Comparison of ENCODE assay signal across 19 mouse cellular contexts in the genomic region with DNA sequence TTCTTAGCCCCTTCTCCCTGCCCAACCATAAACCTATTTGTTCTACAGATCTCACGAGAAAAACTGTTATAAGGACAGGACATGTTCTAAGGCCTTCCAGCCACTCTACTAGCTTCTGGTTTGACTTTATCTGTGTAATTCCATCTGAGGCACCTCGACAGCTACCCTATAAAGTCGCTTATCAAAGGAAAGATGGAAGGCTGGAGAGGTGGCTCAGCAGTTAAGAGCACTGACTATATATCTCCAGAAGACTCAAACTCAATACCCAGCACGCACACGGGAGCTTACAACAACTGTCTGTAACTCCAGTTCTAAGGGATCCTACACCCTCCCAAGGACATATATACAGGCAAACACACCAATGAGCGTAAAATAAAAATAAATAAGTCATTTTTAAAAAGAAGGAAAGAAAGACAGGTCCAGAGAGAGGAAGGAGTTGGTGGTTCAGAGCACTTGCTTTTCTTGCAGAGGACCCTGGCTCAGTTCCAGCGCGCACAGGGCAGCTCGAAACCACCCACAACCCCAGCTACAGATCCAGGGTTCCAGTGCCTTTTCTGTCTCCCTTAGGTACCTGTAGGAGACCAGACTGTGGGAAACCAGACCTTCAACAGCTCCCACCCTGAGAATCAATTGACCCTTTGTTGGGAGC. TPM values are rescaled to one million over a fixed set of nuclear protein-coding genes. Genes with fewer than 3 reads are reported as not detected.
DNase-seq lines count a peak whose midpoint lies in the region; ATAC-seq and TF ChIP-seq lines count a peak whose summit lies in the region.
"Had no signal": no experiment of that assay in that cellular context is flagged by ENCODE, and none has a peak within 500 bp of the region (broad histone marks: within the 10 kb centered on the region; RNA-seq: fewer than 3 reads in every experiment).

No protein-coding gene starts in this region.

- no peak for DNase-seq in spleen, adult 2 months (ENCODE audit: low read depth in 1 of 2, low spot score in 2 of 2)
- no peak for DNase-seq in spleen, adult 12 weeks (ENCODE audit: low spot score)
- peak; percentile 51 for DNase-seq in c-Kit-positive CD71-positive TER-119-positive erythroid progenitor cells, embryonic 14.5 days (ENCODE audit: low spot score)
- peak in 1 of 3 experiments; percentile 44 for DNase-seq in liver, embryonic 14.5 days (ENCODE audit: low read depth in 3 of 3, low spot score in 3 of 3)
- no peak for DNase-seq in heart, adult 8-10 months (ENCODE audit: low spot score)
- no peak for DNase-seq in right cerebral cortex, adult 18-20 months
- no peak for DNase-seq in embryo, embryonic 10 days (ENCODE audit: low spot score)
- DNase-seq: adrenal gland, postnatal 10 days; cerebellum, adult 11-12 months; cerebellum, adult 9-10 months; cerebellum, postnatal 25 days; gastrocnemius, postnatal 14 days; heart, adult 2 months had no signal

- no peak for TF ChIP-seq POLR2A in spleen, adult 2 months (IDR thresholded peaks at IDR 0.05; ENCODE audit: low read depth, low read length)

- no peaks in the 10 kb centered on the region for H3K27me3 ChIP-seq in spleen, adult 2 months (ENCODE audit: control insufficient read depth, insufficient read depth, low read length)
- H3K27me3 ChIP-seq in liver, embryonic 14.5 days (ENCODE audit: control insufficient read depth, insufficient read depth, low read length), result no peaks in the 10 kb centered on the region
- H3K27me3 ChIP-seq: embryonic facial prominence, embryonic 13.5 days; forebrain, embryonic 12.5 days; heart, embryonic 12.5 days had no signal

- H3K9me3 ChIP-seq in liver, embryonic 14.5 days (ENCODE audit: control insufficient read depth, low read length), result no peaks in the 10 kb centered on the region
- H3K9me3 ChIP-seq: embryonic facial prominence, embryonic 13.5 days; forebrain, embryonic 12.5 days had no signal

- H3K4me2 ChIP-seq in liver, embryonic 14.5 days (ENCODE audit: low read depth), result peak overlapping the region; percentile 51
- H3K4me2 ChIP-seq: embryonic facial prominence, embryonic 13.5 days; forebrain, embryonic 12.5 days; heart, embryonic 12.5 days; hindbrain, embryonic 14.5 days had no signal

- H3K4me3 ChIP-seq in spleen, adult 2 months (ENCODE audit: extremely low read depth, insufficient read depth, insufficient read length), result no peak overlapping the region
- no peak overlapping the region for H3K4me3 ChIP-seq in liver, embryonic 14.5 days (ENCODE audit: insufficient read depth in 1 of 2, low read depth in 2 of 2, low read length in 2 of 2)
- H3K4me3 ChIP-seq: embryonic facial prominence, embryonic 13.5 days; forebrain, embryonic 12.5 days; heart, adult 2 months; heart, embryonic 12.5 days; hindbrain, embryonic 10.5 days had no signal

- no peak for TF ChIP-seq CTCF in spleen, adult 2 months (IDR thresholded peaks at IDR 0.05; ENCODE audit: extremely low read depth, insufficient read depth, insufficient read length, insufficient replicate concordance)
- no peak for TF ChIP-seq CTCF in liver, embryonic 14.5 days (IDR thresholded peaks at IDR 0.05; ENCODE audit: low read depth)

- H3K27ac ChIP-seq in spleen, adult 2 months (ENCODE audit: insufficient read depth, low read length), result peak overlapping the region; percentile 78
- H3K27ac ChIP-seq in liver, embryonic 14.5 days, result peak overlapping the region; percentile 65
- H3K27ac ChIP-seq: embryonic facial prominence, embryonic 13.5 days; forebrain, embryonic 12.5 days; heart, adult 2 months; hindbrain, embryonic 10.5 days; hindbrain, embryonic 14.5 days had no signal

- H3K36me3 ChIP-seq in spleen, adult 2 months (ENCODE audit: control insufficient read depth, insufficient read depth, low read length), result no peaks in the 10 kb centered on the region
- no peaks in the 10 kb centered on the region for H3K36me3 ChIP-seq in liver, embryonic 14.5 days (replicated peaks; ENCODE audit: control insufficient read depth, insufficient read depth, low read depth)
- H3K36me3 ChIP-seq: embryonic facial prominence, embryonic 13.5 days; forebrain, embryonic 12.5 days; heart, embryonic 12.5 days; hindbrain, embryonic 10.5 days had no signal

- peak; percentile 19; the same call in 1 of the 2 replicates for ATAC-seq in liver, embryonic 14.5 days (ENCODE audit: insufficient read depth)
- ATAC-seq: forebrain, embryonic 16.5 days had no signal

- 0 out of 2 replicates have a peak, but pooled peaks have one; percentile 43 for TF ChIP-seq EP300 in liver, embryonic 14.5 days (IDR thresholded peaks at IDR 0.05; ENCODE audit: low read depth)

- WGBS in spleen, adult 2 months, result 85% methylated on average over 9 of the region's 9 CpGs
- 49% methylated on average over 9 of the region's 9 CpGs for WGBS in liver, embryonic 14.5 days (ENCODE audit: insufficient replicate concordance)

- peaks cover 28% of the 10 kb centered on the region for H3K4me1 ChIP-seq in spleen, adult 2 months (ENCODE audit: control insufficient read depth, insufficient read depth, insufficient read length)
- H3K4me1 ChIP-seq in liver, embryonic 14.5 days (replicated peaks; ENCODE audit: control insufficient read depth in 2 of 2, insufficient read depth in 2 of 2, low read length in 1 of 2), result peaks cover 40 to 51% of the 10 kb centered on the region in 2 experiments

- H3K9ac ChIP-seq in liver, embryonic 14.5 days (replicated peaks), result peak overlapping the region; percentile 44
- H3K9ac ChIP-seq: embryonic facial prominence, embryonic 13.5 days; forebrain, embryonic 12.5 days; heart, embryonic 12.5 days; hindbrain, embryonic 14.5 days had no signal

RNA-seq across cellular contexts. Expression of gene Chd2, which starts 57.8 kb away (rescaled TPM):
- polyA plus RNA-seq in spleen, adult 2 months (2012; rRNA removed), result 48.6 and 52.5 TPM in 2 replicates
- 12.0 and 13.1 TPM in 2 replicates for polyA plus RNA-seq in liver, embryonic 14.5 days (2012; rRNA removed)
- polyA plus RNA-seq in liver, embryonic 14.5 days (2014; fragmentation: Nextera tagmentation; extraction: Ambion mirVana), result 14.8 and 17.4 TPM in 2 replicates
- 10 to 100 TPM; 37.2 to 45.8 (median 39.8) TPM for total RNA-seq in heart, adult 8-10 months (2022)
